Mouse (Mus musculus): ENCODE measurements around the gene Plppr3. TPM values are rescaled to one million over a fixed set of nuclear protein-coding genes. Genes with fewer than 3 reads are reported as not detected.

Plppr3 gene
- polyA plus RNA-seq, 1 experiment, result 32.4 TPM

DNA sequence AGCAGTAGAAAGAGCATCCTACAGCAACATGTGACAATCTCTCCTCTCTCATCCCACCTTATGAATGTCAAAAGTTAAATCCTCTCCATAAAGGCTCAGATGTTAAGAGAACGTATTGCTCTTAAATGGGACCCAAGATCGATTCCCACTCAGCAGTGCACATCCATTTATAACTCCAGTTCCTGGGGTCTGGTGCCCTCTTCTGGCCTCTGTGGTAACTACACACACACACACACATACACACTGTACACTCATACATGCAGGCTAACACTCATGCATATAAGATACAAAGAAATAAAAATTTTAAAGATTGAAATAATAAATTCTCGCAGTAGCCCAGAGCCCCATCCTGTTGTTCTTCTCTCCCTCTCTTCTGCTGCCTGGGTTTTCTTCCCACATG lies 37.5 kb downstream of the Plppr3 start:
- 92% methylated on average over 3 of the region's 3 CpGs for WGBS
- TF ChIP-seq POLR2A (IDR thresholded peaks at IDR 0.05; ENCODE audit: borderline replicate concordance, control insufficient read depth, low read depth, low read length) (no peak), CTCF (IDR thresholded peaks at IDR 0.05; ENCODE audit: control insufficient read depth, insufficient read depth, low read length) (0 out of 2 replicates have a peak, but pooled peaks have one; percentile 4)
- no peak overlapping the region for H3K4me3 ChIP-seq (replicated peaks; ENCODE audit: control insufficient read depth, low read depth, low read length)
- H3K4me1 ChIP-seq (ENCODE audit: control insufficient read depth, insufficient read depth, low read length), result peaks cover 4% of the 10 kb centered on the region; the same call in 1 of the 2 replicates
- no peak overlapping the region for H3K27ac ChIP-seq (ENCODE audit: control insufficient read depth, insufficient read depth, low read depth, low read length, poor library complexity)

GRCm38 (mm10) chr10:79834769-79835398 lies 39.5 kb downstream of the Plppr3 start:
- no peak overlapping the region for H3K27ac ChIP-seq (ENCODE audit: control insufficient read depth, insufficient read depth, low read depth, low read length, poor library complexity)
- H3K4me1 ChIP-seq (ENCODE audit: control insufficient read depth, insufficient read depth, low read length), result peaks cover 4% of the 10 kb centered on the region; the same call in 1 of the 2 replicates
- no peak overlapping the region for H3K4me3 ChIP-seq (replicated peaks; ENCODE audit: control insufficient read depth, low read depth, low read length)
- 29% methylated on average over 9 of the region's 9 CpGs for WGBS
- TF ChIP-seq POLR2A (IDR thresholded peaks at IDR 0.05; ENCODE audit: borderline replicate concordance, control insufficient read depth, low read depth, low read length), result no peak
- peak; percentile 97 for TF ChIP-seq CTCF (IDR thresholded peaks at IDR 0.05; ENCODE audit: control insufficient read depth, insufficient read depth, low read length)

GRCm38 (mm10) chr10:79832786-79833181 lies 41.6 kb downstream of the Plppr3 start:
- H3K4me1 ChIP-seq (ENCODE audit: control insufficient read depth, insufficient read depth, low read length), result peaks cover 2% of the 10 kb centered on the region; the same call in 1 of the 2 replicates
- 26% methylated on average over 9 of the region's 9 CpGs for WGBS
- no peak overlapping the region for H3K27ac ChIP-seq (ENCODE audit: control insufficient read depth, insufficient read depth, low read depth, low read length, poor library complexity)
- no peak overlapping the region for H3K4me3 ChIP-seq (replicated peaks; ENCODE audit: control insufficient read depth, low read depth, low read length)
- TF ChIP-seq CTCF (IDR thresholded peaks at IDR 0.05; ENCODE audit: control insufficient read depth, insufficient read depth, low read length) (no peak), POLR2A (IDR thresholded peaks at IDR 0.05; ENCODE audit: borderline replicate concordance, control insufficient read depth, low read depth, low read length) (no peak)

GRCm38 (mm10) chr10:79832026-79832785 lies 42.2 kb downstream of the Plppr3 start:
- peaks cover 2% of the 10 kb centered on the region; the same call in 1 of the 2 replicates for H3K4me1 ChIP-seq (ENCODE audit: control insufficient read depth, insufficient read depth, low read length)
- 6% methylated on average over 7 of the region's 7 CpGs for WGBS
- no peak for TF ChIP-seq CTCF (IDR thresholded peaks at IDR 0.05; ENCODE audit: control insufficient read depth, insufficient read depth, low read length)
- no peak for TF ChIP-seq POLR2A (IDR thresholded peaks at IDR 0.05; ENCODE audit: borderline replicate concordance, control insufficient read depth, low read depth, low read length)

DNA sequence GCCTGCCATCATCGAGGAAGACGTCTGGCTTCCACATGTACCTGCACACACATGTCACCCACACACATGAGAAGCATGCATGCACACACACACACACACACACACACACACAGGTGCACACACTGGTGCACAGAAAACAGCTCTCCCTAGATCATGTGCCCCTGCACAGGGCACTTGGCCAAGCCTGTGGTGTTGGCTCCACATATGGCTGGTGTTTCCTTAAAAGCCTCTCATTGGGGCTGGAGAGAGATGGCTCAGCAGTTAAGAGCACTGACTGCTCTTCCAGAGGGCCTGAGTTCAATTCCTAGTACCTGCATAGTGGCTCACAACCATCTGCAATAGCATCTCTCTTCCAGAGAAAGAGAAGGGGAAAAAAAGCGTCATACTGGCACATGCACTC lies 42.9 kb downstream of the Plppr3 start:
- Histone ChIP-seq H3K4me1 (ENCODE audit: control insufficient read depth, insufficient read depth, low read length) (peaks cover 2% of the 10 kb centered on the region; the same call in 1 of the 2 replicates), H3K27ac (ENCODE audit: control insufficient read depth, insufficient read depth, low read depth, low read length, poor library complexity) (no peak overlapping the region), H3K4me3 (replicated peaks; ENCODE audit: control insufficient read depth, low read depth, low read length) (no peak overlapping the region)
- WGBS, result 46% methylated on average over 3 of the region's 3 CpGs
- TF ChIP-seq POLR2A (IDR thresholded peaks at IDR 0.05; ENCODE audit: borderline replicate concordance, control insufficient read depth, low read depth, low read length) (no peak), CTCF (IDR thresholded peaks at IDR 0.05; ENCODE audit: control insufficient read depth, insufficient read depth, low read length) (no peak)

More at GRCm38 (mm10) chr10:79832026-79832785, 42.2 kb downstream of the Plppr3 start:
- Histone ChIP-seq H3K27ac (ENCODE audit: control insufficient read depth, insufficient read depth, low read depth, low read length, poor library complexity) (no peak overlapping the region), H3K4me3 (replicated peaks; ENCODE audit: control insufficient read depth, low read depth, low read length) (no peak overlapping the region)

GRCm38 (mm10) chr10:79824413-79824812 lies 50.0 kb downstream of the Plppr3 start:
- H3K4me1 ChIP-seq (ENCODE audit: control insufficient read depth, insufficient read depth, low read length), result no peaks in the 10 kb centered on the region; the same call in 1 of the 2 replicates
- H3K4me3 ChIP-seq (replicated peaks; ENCODE audit: control insufficient read depth, low read depth, low read length), result no peak overlapping the region
- peak overlapping the region; percentile 14; the same call in 1 of the 2 replicates for H3K27ac ChIP-seq (ENCODE audit: control insufficient read depth, insufficient read depth, low read depth, low read length, poor library complexity)
- 23% methylated on average over 6 of the region's 6 CpGs for WGBS
- no peak for TF ChIP-seq POLR2A (IDR thresholded peaks at IDR 0.05; ENCODE audit: borderline replicate concordance, control insufficient read depth, low read depth, low read length)
- no peak for TF ChIP-seq CTCF (IDR thresholded peaks at IDR 0.05; ENCODE audit: control insufficient read depth, insufficient read depth, low read length)

GRCm38 (mm10) chr10:79823011-79823410 lies 51.4 kb downstream of the Plppr3 start:
- WGBS, result 47% methylated on average over 6 of the region's 6 CpGs

DNA sequence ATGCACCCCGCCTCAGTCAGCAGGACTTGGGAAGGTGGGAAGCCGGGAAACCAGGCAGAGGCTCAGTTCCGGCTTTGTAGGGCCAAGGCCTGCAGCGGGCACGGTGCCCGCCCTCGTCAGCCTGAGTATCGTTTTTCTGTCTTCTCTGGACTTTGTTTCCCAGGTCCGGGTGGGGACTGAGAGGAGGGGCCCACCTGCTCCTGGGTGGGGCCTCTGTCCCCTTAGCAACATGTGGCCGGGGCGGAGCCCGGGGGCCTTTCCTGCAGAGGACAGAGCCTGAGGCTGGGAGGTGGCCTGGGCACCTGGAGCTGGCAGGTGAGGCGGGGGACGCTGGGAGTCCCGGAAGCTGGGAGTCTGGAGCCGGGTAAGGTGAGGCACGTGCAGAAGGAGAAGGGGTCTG lies 52.1 kb downstream of the Plppr3 start:
- no peaks in the 10 kb centered on the region; the same call in 1 of the 2 replicates for H3K4me1 ChIP-seq (ENCODE audit: control insufficient read depth, insufficient read depth, low read length)
- 82% methylated on average over 17 of the region's 17 CpGs for WGBS
- TF ChIP-seq CTCF (IDR thresholded peaks at IDR 0.05; ENCODE audit: control insufficient read depth, insufficient read depth, low read length) (no peak), POLR2A (IDR thresholded peaks at IDR 0.05; ENCODE audit: borderline replicate concordance, control insufficient read depth, low read depth, low read length) (no peak)
- no peak overlapping the region for H3K4me3 ChIP-seq (replicated peaks; ENCODE audit: control insufficient read depth, low read depth, low read length)
- H3K27ac ChIP-seq (ENCODE audit: control insufficient read depth, insufficient read depth, low read depth, low read length, poor library complexity), result no peak overlapping the region

More at GRCm38 (mm10) chr10:79823011-79823410, 51.4 kb downstream of the Plppr3 start:
- TF ChIP-seq CTCF (IDR thresholded peaks at IDR 0.05; ENCODE audit: control insufficient read depth, insufficient read depth, low read length) (no peak), POLR2A (IDR thresholded peaks at IDR 0.05; ENCODE audit: borderline replicate concordance, control insufficient read depth, low read depth, low read length) (no peak)
- Histone ChIP-seq H3K4me3 (replicated peaks; ENCODE audit: control insufficient read depth, low read depth, low read length) (no peak overlapping the region), H3K4me1 (ENCODE audit: control insufficient read depth, insufficient read depth, low read length) (no peaks in the 10 kb centered on the region; the same call in 1 of the 2 replicates), H3K27ac (ENCODE audit: control insufficient read depth, insufficient read depth, low read depth, low read length, poor library complexity) (no peak overlapping the region)

All from bone marrow, adult 2 months (tissue).